Mouse (Mus musculus): ENCODE measurements at regions not wholly inside any gene's neighbourhood (a gene's known extent, or its start where the extent isn't known, plus 50 kb on each side); places are given as distances from the start of the nearest gene placed in this dataset.

- no peak for TF ChIP-seq CTCF (IDR thresholded peaks at IDR 0.05; ENCODE audit: low read depth, low read length)
- no peak for TF ChIP-seq POLR2A (IDR thresholded peaks at IDR 0.05; ENCODE audit: borderline replicate concordance, low read depth, low read length)
Observed at GRCm38 (mm10) chr5:74136377-74136776, 58.7 kb upstream of the Rasl11b start.
